Mouse (Mus musculus) left cerebral cortex, postnatal 14 days (tissue): ENCODE measurements around the gene Ugt1a2. TPM values are rescaled to one million over a fixed set of nuclear protein-coding genes. Genes with fewer than 3 reads are reported as not detected.
"Not testable (repeated sequence)": the region's sequence is repeated elsewhere in the genome, so short reads cannot be mapped to it uniquely, and the experiment has no call there.

Experiments
- DNase-seq, 2 experiments: peaks; one replicate each; pipeline ENCODE4 v3.0.0; 2021 to 2022; ENCODE audit warnings: low spot score in 2 of 2, mixed read lengths in 1 of 2
- intact Hi-C: fragments of 180-260 bp; cut with DNase I; formaldehyde crosslinking; loops from one replicate; pipeline ENCODE4 v1.15.1; 2025
- long read RNA-seq, 2 experiments: library from polyadenylated mRNA; stranded (forward); transcript quantifications; one replicate each; pipeline ENCODE4 v2.0.0; 2021
- total RNA-seq, 2 experiments: library from RNA; stranded (reverse); gene quantifications; 2 replicates each; pipeline ENCODE4 v1.2.3; 2021

The Ugt1a2 gene
- not detected for total RNA-seq
- long read RNA-seq, experiment 1: 0 reads
- long read RNA-seq, experiment 2: 0 reads

DNA sequence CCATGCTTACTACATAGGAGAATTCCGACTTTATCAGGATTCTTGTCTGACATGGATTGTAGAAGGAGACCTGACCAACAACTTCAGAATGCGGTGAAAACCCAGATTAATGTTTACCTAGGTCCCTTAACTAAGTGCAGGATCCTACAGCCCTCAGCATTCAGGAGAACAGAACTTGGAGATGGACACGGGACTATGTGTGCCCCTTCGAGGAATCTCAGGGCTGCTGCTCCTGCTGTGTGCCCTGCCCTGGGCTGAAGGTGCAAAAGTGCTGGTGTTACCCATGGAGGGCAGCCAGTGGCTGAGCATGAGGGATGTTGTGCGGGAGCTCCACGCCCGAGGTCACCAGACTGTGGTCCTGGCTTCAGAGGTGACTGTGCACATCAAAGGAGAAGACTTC, at the start of gene Ugt1a2:
TSS of gene Ugt1a2 (plus strand) at position 146 of the 400 bp plus-strand sequence.
- no peak for DNase-seq
- intact Hi-C loops: no loop called here

DNA sequence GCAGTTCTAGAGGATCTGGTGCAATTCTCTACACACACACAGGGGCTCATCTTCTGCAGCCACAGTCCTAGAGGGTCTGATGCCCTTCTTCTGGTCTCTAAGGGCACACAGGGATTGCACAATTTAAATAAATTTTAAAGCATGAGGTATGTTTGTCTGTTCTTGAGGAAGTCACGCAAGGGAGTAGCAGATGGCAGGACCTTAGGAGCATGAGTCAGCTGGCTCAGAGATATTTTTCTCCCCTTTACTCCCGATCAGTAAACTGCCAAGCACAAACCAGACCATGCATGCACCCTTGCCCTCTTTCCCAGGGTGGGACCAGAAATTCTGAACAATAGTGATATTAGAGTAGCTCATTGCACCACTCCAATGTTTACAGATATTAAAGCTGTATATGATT, 42.0 kb upstream of the Ugt1a2 start:
- DNase-seq: no peak
- intact Hi-C loops: no loop called here

GRCm38 (mm10) chr1:88165711-88166110, 34.7 kb upstream of the Ugt1a2 start, which contains the start of gene Ugt1a5:
Gene Ugt1a5 (plus strand): TSS chr1:88166012.
- no peak for DNase-seq
- intact Hi-C loops: no loop called here

DNA sequence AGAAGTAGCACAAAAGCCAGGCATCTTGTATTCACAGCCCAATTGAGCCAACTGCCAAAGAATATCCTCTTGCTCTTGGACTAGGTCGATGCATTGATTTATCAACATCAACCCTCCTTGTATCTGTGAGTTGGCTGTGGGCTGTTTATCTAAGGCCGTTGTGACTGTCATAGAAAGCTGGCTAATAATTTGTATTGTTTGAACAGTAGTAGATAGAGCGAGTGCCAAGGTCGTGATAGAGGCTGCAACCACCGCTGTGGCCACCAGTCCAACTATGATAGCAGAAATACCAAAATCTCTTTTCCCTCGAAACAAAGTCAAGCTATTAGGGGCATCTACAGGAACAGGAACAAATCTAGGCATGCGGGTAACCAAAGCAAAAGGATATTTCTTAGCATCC, 28.2 kb upstream of the Ugt1a2 start:
- intact Hi-C loops, DNase-seq: not testable (repeated sequence)

- DNase-seq: no peak
- intact Hi-C loops: no loop called here
Measured at GRCm38 (mm10) chr1:88179657-88180056, 20.7 kb upstream of the Ugt1a2 start.

DNA sequence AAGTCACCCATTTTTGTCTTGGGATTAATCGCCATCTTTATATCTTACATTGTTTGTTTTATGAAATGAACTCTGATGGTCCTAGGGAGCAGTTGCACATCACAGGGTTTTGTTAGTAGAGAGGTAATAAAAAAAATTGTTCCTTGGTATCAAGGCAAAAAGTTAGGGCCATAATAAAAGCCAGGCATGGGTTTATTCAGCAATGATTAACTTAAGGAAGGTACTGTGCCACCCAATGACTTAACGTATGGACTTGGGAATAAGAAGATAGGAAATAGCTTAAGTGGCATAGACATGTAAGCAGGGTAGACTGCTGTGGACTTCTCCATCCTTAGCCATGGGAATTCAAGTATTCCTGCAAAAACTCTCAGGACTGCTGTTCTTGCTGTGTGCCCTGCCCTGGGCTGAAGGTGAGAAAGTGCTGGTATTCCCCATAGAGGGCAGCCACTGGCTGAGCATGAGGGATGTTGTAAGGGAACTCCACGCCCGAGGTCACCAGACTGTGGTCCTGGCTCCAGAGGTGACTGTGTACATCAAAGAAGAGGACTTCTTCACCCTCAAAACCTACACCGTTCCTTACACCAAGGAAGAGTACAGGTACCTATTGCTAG, 14.0 kb upstream of the Ugt1a2 start:
- intact Hi-C loops: no loop called here
- DNase-seq: no peak

- DNase-seq: no peak
- intact Hi-C loops: no loop called here
Measured at GRCm38 (mm10) chr1:88192136-88192535, 8.3 kb upstream of the Ugt1a2 start.

- intact Hi-C loops: no loop called here
- DNase-seq: no peak
Measured at GRCm38 (mm10) chr1:88195687-88196086, 4.7 kb upstream of the Ugt1a2 start.

- intact Hi-C loops: no loop called here
- DNase-seq: no peak
Measured at GRCm38 (mm10) chr1:88197443-88197842, 3.0 kb upstream of the Ugt1a2 start.

DNA sequence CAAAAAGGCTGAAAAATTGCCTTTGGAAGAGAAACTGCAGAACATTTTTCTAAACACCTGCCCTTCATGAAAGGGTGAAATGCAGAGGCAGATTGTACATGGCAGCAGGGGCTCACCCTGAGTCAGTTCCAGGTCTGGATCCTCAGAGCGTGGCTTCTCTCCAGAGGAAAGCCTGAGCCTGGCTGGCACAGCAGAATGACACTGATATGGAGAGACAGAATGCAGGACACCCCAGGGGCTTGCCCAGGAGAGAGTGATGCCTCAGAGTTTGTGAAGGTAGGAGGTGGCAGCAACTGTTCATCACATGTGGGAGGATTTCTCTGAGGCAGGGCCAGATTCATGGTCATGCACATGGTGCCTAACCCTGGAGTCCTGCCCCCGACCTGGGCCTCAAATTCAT, 405 bp upstream of the Ugt1a2 start:
- intact Hi-C loops: no loop called here
- no peak for DNase-seq

DNA sequence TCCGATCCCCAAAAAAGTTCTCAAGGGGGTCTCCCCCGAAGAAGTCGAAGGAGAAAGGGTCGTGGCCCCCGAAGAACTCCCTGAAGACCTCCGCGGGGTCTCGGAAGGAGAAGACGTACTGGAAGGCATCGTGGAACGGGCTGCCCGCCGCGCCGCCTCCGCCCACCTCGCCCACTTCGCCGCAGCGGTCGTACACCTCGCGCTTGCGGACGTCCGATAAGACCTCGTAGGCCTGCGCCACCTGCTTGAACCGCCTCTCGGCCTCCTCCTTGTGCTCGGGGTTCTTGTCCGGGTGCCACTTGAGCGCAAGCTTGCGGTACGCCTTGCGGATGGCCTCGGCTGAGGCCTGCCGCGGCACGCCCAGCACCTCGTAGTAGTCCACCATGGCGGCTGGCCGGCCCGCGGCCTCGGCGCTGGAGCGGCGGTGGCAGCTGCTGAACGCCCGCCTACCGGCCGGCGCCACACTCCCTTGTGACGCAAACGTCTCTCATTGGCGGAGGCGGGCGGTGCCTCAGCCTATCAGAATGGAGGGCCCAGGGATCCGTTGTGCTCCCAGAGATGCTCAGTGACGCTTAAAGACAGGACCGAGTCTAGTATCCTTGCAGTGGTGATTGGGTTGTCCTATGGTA, 5.0 kb downstream of the Ugt1a2 start, which contains the start of gene Dnajb3:
TSS of gene Dnajb3 (minus strand) at position 489 of the 629 bp plus-strand sequence.
- intact Hi-C loops: no loop called here

GRCm38 (mm10) chr1:88206843-88207479, 6.6 kb downstream of the Ugt1a2 start:
- no peak for DNase-seq
- intact Hi-C loops: no loop called here

More for the DNA sequence above, 5.0 kb downstream of the Ugt1a2 start, which contains the start of gene Dnajb3:
- peak; percentile 75 to 87 for DNase-seq

DNA sequence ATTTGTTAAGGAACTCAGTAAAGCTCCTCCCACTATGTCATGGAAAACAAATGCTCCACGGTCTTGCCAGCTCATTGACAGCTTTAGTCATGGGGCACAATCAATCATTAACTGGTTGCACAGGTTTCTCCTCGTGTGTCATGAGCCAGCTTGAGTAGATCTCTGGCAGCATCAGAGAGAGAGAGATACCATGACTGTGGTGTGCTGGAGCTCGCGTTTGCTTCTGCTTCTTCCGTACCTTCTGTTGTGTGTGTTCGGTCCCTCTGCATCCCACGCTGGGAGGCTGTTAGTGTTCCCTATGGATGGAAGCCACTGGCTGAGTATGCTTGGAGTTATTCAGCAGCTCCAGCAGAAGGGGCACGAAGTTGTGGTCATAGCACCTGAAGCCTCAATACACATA, 11.4 kb downstream of the Ugt1a2 start, which contains the start of gene Ugt1a1:
TSS of gene Ugt1a1 (plus strand) at position 148 of the 400 bp plus-strand sequence.
- DNase-seq: no peak
- intact Hi-C loops: no loop called here

GRCm38 (mm10) chr1:88212341-88213045, 12.1 kb downstream of the Ugt1a2 start:
- intact Hi-C loops: no loop called here
- DNase-seq: no peak

DNA sequence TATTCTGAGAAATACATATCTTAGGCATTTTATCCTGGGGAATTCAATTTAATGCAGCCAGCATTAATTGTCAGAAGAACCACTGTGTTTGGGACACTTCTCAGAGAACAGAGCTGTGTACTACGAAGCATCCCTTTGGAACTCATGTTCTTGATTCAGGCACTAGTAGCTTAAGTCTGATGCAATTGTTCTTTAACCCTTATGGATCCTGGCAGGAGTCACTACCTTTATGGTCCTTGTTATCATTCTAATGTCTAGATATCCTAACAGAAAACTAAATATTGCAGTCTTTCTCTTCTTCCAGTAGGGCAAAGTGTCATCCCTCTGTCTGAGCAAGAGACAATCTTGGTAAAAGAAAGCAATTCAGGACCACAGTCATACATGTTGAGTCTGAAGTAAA, 12.7 kb downstream of the Ugt1a2 start:
- no peak for DNase-seq
- intact Hi-C loops: no loop called here

DNA sequence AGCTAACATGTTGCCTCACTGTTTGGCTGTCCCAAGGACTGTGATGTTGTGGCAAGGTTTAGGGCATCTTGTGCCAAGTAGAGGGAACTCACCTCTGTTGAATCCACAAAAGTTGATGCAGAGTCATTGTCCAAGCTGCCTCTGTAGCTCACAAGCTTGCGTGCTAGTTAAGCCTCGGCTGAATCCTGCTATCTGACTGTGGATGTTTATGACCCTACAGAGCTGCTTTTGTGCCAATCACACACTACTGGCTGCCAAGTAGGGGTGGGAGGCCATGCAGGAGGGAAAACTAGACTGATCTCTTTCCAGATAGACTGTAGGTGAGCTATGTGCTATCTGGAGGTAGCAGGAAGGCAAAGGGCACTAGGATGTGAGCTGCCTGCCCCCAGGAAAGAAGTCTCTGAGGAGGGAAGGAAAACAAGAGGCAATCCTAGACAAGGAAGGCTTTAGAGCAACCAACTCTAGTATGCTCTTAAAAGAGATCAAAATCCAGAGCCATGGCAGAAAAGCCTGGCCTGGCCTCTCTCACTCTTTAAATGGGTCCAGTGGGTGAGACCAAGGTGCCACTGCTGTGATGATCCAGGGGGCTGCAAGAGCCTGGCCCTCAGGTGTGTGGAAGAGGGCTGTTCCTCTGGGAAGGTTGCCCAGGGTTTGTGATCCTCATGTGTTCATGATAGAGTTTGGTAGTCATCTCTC, 13.5 kb downstream of the Ugt1a2 start:
- DNase-seq: no peak
- intact Hi-C loops: no loop called here

- intact Hi-C loops: no loop called here
- no peak for DNase-seq
Measured at GRCm38 (mm10) chr1:88214462-88214952, 14.1 kb downstream of the Ugt1a2 start.

GRCm38 (mm10) chr1:88215466-88216380, 15.3 kb downstream of the Ugt1a2 start:
- intact Hi-C loops: no loop called here
- no peak for DNase-seq
